Mouse (Mus musculus): Measurements from ENCODE around the gene Prmt1. TPM values are rescaled to one million over a fixed set of nuclear protein-coding genes. Genes with fewer than 3 reads are reported as not detected.
A peak's percentile ranks its signal among the peaks of the same experiment; 100 is the strongest.

Prmt1 gene
- polyA plus RNA-seq, 1 experiment, result 978 TPM

DNA sequence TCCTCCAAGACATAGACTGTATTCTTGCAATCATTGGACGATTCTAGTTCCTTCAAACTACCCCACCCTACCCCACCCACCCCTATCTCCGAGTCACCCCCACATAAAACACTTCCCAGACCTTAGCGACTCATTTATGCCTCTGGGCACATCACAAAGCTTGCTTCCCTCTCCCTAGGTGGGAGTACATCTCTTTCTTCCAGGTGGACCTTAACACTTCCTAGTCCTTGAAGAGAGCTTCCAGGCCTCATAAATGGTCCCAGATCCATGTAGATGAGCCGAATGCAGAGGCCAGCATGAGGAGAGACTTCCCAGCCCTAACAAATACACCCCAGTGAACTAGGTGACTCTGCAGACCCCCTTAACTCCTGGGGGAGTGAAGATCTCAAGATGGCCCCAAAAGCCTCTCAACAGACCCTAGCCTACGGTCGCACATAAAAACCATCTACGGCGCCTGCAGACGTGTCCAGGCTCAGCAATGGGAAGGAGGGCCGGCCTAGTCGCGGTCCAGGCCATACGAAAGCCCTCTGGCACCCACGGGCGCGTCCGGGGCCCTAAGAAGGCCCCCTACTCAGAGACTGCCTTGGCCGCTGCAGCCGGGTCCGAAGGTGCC, 29.1 kb upstream of the Prmt1 start:
- peak overlapping the region; percentile 89 for H3K4me3 ChIP-seq (ENCODE audit: insufficient read depth, poor library complexity, severe bottlenecking)
- peaks cover 21% of the 10 kb centered on the region for H3K36me3 ChIP-seq (ENCODE audit: control insufficient read depth, insufficient read depth)
- peaks cover 53% of the 10 kb centered on the region for H3K79me2 ChIP-seq (ENCODE audit: control insufficient read depth, insufficient read depth)
- H3ac ChIP-seq (ENCODE audit: control insufficient read depth, insufficient read length, low read depth), result peak overlapping the region; percentile 99
- TF ChIP-seq FOSL1 (IDR thresholded peaks at IDR 0.05; ENCODE audit: insufficient read depth, low read length, poor library complexity, severe bottlenecking), result no peak
- H3K27me3 ChIP-seq (ENCODE audit: control insufficient read depth, insufficient read depth, insufficient read length), result no peaks in the 10 kb centered on the region
- peaks cover 31% of the 10 kb centered on the region for H3K79me3 ChIP-seq (ENCODE audit: low read depth)

DNA sequence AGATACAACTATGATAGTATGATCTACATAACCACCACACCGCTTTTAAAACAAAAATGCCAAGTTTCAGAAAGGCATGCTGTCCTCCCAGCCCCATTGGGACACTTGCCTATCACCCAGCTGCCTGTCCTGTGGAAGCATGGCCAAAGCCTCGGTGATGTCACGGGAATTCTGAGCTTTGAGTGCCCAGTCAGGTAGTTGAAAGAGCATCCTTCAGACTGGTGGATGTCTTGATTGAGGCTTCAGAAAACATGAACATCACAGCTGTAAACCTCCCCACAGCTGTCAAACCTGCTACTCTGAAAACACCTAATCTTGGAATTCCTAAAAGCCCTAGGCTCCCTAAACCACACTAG, 27.7 kb upstream of the Prmt1 start:
- Histone ChIP-seq H3K36me3 (ENCODE audit: control insufficient read depth, insufficient read depth) (peaks cover 33% of the 10 kb centered on the region), H3K79me3 (ENCODE audit: low read depth) (peaks cover 36% of the 10 kb centered on the region), H3K4me3 (ENCODE audit: insufficient read depth, poor library complexity, severe bottlenecking) (no peak overlapping the region), H3K79me2 (ENCODE audit: control insufficient read depth, insufficient read depth) (peaks cover 66% of the 10 kb centered on the region), H3K27me3 (ENCODE audit: control insufficient read depth, insufficient read depth, insufficient read length) (no peaks in the 10 kb centered on the region), H3ac (ENCODE audit: control insufficient read depth, insufficient read length, low read depth) (no peak overlapping the region)
- TF ChIP-seq MYOD1 (IDR thresholded peaks at IDR 0.05; ENCODE audit: control insufficient read depth, insufficient read length, low read depth) (no peak), USF1 (IDR thresholded peaks at IDR 0.05; ENCODE audit: low read depth) (no peak), FOSL1 (IDR thresholded peaks at IDR 0.05; ENCODE audit: insufficient read depth, low read length, poor library complexity, severe bottlenecking) (no peak), MYOG (IDR thresholded peaks at IDR 0.05; ENCODE audit: control insufficient read depth, extremely low read depth, insufficient read length) (no peak), CEBPB (IDR thresholded peaks at IDR 0.05; ENCODE audit: low read depth) (no peak)

DNA sequence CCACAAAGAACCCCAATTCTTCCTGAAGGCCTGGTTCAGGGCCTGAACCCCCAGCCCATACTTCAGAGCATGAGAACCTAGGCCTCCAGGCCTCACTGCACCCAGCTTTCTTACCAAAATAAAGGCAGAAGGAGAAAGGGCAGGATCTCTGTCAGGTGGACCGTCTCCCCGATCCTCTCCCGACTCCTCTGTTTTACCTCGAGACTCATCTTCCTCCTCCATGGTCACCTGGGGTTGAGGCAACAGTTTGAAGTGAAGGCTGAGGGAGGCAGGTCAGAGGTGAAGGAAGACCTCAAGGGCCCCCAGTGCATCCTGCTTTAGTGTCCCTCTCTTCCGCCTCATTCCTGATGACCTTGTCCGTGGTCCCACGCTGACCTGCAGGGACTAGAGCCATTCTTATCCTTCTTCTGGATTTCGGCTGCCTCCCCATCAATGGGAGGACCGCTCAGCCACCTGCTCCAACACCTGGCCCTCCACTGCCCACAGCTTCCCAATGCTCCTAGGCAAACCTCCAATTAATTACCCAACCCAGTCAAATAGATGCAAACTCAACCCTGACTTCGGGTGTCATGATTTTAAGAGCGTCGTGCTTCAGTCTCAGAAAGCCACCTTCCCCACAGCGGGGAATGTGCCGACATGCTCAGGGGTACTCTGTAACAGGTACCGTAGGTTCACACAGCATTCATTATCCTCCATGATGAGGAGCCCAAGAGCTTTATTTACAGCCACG, 27.2 kb upstream of the Prmt1 start:
- TF ChIP-seq MAX (IDR thresholded peaks at IDR 0.05), result no peak
- TF ChIP-seq USF1 (IDR thresholded peaks at IDR 0.05; ENCODE audit: low read depth), result no peak
- TF ChIP-seq MYOG (IDR thresholded peaks at IDR 0.05; ENCODE audit: control insufficient read depth, extremely low read depth, insufficient read length), result no peak
- TF ChIP-seq MYOD1 (IDR thresholded peaks at IDR 0.05; ENCODE audit: control insufficient read depth, insufficient read length, low read depth), result no peak
- no peak for TF ChIP-seq FOSL1 (IDR thresholded peaks at IDR 0.05; ENCODE audit: insufficient read depth, low read length, poor library complexity, severe bottlenecking)
- no peak for TF ChIP-seq CEBPB (IDR thresholded peaks at IDR 0.05; ENCODE audit: low read depth)
- H3K36me3 ChIP-seq (ENCODE audit: control insufficient read depth, insufficient read depth), result peaks cover 34% of the 10 kb centered on the region
- no peak overlapping the region for H3K4me3 ChIP-seq (ENCODE audit: insufficient read depth, poor library complexity, severe bottlenecking)

DNA sequence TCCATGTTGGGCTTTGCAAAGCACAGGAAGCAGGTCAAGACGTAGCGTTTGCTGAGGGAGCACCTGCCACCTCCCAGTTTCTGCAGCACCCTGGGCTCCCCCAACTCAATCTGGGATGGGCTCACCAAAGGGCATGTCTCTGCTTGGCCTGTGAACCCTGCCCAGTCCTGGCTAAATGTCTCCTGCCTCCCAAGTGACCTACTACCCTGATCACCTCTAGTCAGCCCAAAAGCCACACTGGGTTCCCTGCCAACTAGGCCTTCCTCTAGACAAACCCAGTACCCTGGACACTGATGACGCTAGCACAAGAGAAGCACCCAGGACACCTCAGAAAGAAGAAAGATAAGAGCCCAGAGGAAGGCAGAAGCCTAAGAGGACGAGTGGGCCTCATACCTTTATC, 26.5 kb upstream of the Prmt1 start:
- Histone ChIP-seq H3K4me3 (ENCODE audit: insufficient read depth, poor library complexity, severe bottlenecking) (no peak overlapping the region), H3K79me3 (ENCODE audit: low read depth) (peaks cover 36% of the 10 kb centered on the region), H3K27me3 (ENCODE audit: control insufficient read depth, insufficient read depth, insufficient read length) (no peaks in the 10 kb centered on the region), H3ac (ENCODE audit: control insufficient read depth, insufficient read length, low read depth) (no peak overlapping the region), H3K79me2 (ENCODE audit: control insufficient read depth, insufficient read depth) (peaks cover 63% of the 10 kb centered on the region), H3K36me3 (ENCODE audit: control insufficient read depth, insufficient read depth) (peaks cover 34% of the 10 kb centered on the region)
- no peak for TF ChIP-seq MAX (IDR thresholded peaks at IDR 0.05)
- no peak for TF ChIP-seq MYOG (IDR thresholded peaks at IDR 0.05; ENCODE audit: control insufficient read depth, extremely low read depth, insufficient read length)
- TF ChIP-seq FOSL1 (IDR thresholded peaks at IDR 0.05; ENCODE audit: insufficient read depth, low read length, poor library complexity, severe bottlenecking), result no peak
- no peak for TF ChIP-seq CTCF (IDR thresholded peaks at IDR 0.05; ENCODE audit: control insufficient read depth, insufficient read depth, insufficient read length)
- no peak for TF ChIP-seq MYOD1 (IDR thresholded peaks at IDR 0.05; ENCODE audit: control insufficient read depth, insufficient read length, low read depth)
- no peak for TF ChIP-seq CEBPB (IDR thresholded peaks at IDR 0.05; ENCODE audit: low read depth)
- TF ChIP-seq USF1 (IDR thresholded peaks at IDR 0.05; ENCODE audit: low read depth), result no peak

More for the DNA sequence above, 27.2 kb upstream of the Prmt1 start:
- Histone ChIP-seq H3K79me3 (ENCODE audit: low read depth) (peaks cover 36% of the 10 kb centered on the region), H3K79me2 (ENCODE audit: control insufficient read depth, insufficient read depth) (peaks cover 68% of the 10 kb centered on the region), H3K27me3 (ENCODE audit: control insufficient read depth, insufficient read depth, insufficient read length) (no peaks in the 10 kb centered on the region), H3ac (ENCODE audit: control insufficient read depth, insufficient read length, low read depth) (no peak overlapping the region)

DNA sequence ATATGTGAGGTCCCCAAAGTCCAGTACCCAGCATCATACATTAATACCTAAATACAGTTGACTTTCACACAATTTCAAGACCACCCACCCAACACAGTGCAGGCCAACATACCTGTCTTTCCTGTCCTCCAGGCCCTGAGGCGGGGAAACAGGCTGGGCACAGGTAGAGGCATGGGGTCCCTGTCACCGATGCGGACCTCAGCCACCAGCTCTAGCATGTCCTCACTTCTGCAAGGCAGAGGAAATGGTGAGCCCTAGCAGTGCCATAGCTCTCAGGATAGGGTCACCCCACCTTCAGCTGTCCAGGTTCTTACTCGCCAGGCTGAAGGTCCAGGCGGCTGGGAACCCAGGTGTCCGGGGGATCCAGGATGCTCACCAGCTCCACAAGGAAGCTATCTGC, 25.6 kb upstream of the Prmt1 start:
- Histone ChIP-seq H3K79me3 (ENCODE audit: low read depth) (peaks cover 36% of the 10 kb centered on the region), H3K27me3 (ENCODE audit: control insufficient read depth, insufficient read depth, insufficient read length) (no peaks in the 10 kb centered on the region), H3K36me3 (ENCODE audit: control insufficient read depth, insufficient read depth) (peaks cover 34% of the 10 kb centered on the region), H3K4me3 (ENCODE audit: insufficient read depth, poor library complexity, severe bottlenecking) (no peak overlapping the region), H3ac (ENCODE audit: control insufficient read depth, insufficient read length, low read depth) (no peak overlapping the region), H3K79me2 (ENCODE audit: control insufficient read depth, insufficient read depth) (peaks cover 63% of the 10 kb centered on the region)
- TF ChIP-seq MYOG (IDR thresholded peaks at IDR 0.05; ENCODE audit: control insufficient read depth, extremely low read depth, insufficient read length) (no peak), CEBPB (IDR thresholded peaks at IDR 0.05; ENCODE audit: low read depth) (no peak), FOSL1 (IDR thresholded peaks at IDR 0.05; ENCODE audit: insufficient read depth, low read length, poor library complexity, severe bottlenecking) (no peak), MYOD1 (IDR thresholded peaks at IDR 0.05; ENCODE audit: control insufficient read depth, insufficient read length, low read depth) (no peak), USF1 (IDR thresholded peaks at IDR 0.05; ENCODE audit: low read depth) (no peak), MAX (IDR thresholded peaks at IDR 0.05) (no peak), CTCF (IDR thresholded peaks at IDR 0.05; ENCODE audit: control insufficient read depth, insufficient read depth, insufficient read length) (no peak)

DNA sequence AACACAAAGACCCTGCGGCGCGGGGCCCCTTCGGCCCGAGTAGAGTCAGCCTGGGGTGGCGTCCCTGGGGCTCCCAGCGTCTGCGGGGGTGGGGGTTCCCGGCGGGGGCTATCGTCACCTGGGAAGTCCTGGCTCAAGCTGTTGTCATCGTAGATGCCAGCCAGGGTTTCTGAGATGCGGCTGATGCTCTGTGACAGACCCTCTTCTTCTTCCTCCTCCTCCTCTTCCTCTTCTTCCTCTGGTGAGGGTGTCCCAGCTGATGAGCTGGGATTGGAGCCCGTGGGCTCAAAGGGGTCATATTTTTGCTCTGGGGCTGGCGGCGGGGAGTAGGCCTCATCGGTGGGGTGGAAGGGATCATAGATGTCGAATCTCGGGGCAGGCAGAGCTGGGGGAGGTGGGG, 22.0 kb upstream of the Prmt1 start:
- Histone ChIP-seq H3K79me2 (ENCODE audit: control insufficient read depth, insufficient read depth) (peaks cover 47% of the 10 kb centered on the region), H3K79me3 (ENCODE audit: low read depth) (peaks cover 18% of the 10 kb centered on the region), H3ac (ENCODE audit: control insufficient read depth, insufficient read length, low read depth) (no peak overlapping the region), H3K27me3 (ENCODE audit: control insufficient read depth, insufficient read depth, insufficient read length) (no peaks in the 10 kb centered on the region), H3K36me3 (ENCODE audit: control insufficient read depth, insufficient read depth) (peaks cover 46% of the 10 kb centered on the region), H3K4me3 (ENCODE audit: insufficient read depth, poor library complexity, severe bottlenecking) (no peak overlapping the region)
- TF ChIP-seq CTCF (IDR thresholded peaks at IDR 0.05; ENCODE audit: control insufficient read depth, insufficient read depth, insufficient read length) (no peak), MYOG (IDR thresholded peaks at IDR 0.05; ENCODE audit: control insufficient read depth, extremely low read depth, insufficient read length) (no peak), MYOD1 (IDR thresholded peaks at IDR 0.05; ENCODE audit: control insufficient read depth, insufficient read length, low read depth) (no peak), CEBPB (IDR thresholded peaks at IDR 0.05; ENCODE audit: low read depth) (no peak), FOSL1 (IDR thresholded peaks at IDR 0.05; ENCODE audit: insufficient read depth, low read length, poor library complexity, severe bottlenecking) (no peak), USF1 (IDR thresholded peaks at IDR 0.05; ENCODE audit: low read depth) (no peak), MAX (IDR thresholded peaks at IDR 0.05) (no peak)

Measured in C2C12 (cell line).